Mouse (Mus musculus) naive thymus-derived CD4-positive, alpha-beta T cell, adult 2 months (primary cell): ENCODE measurements around the gene Clk4.

Experiments
- DNase-seq: peaks from one replicate; pipeline ENCODE4 v3.0.0-alpha.2; 2011; ENCODE audit warnings: low read depth

Gene Clk4

DNA sequence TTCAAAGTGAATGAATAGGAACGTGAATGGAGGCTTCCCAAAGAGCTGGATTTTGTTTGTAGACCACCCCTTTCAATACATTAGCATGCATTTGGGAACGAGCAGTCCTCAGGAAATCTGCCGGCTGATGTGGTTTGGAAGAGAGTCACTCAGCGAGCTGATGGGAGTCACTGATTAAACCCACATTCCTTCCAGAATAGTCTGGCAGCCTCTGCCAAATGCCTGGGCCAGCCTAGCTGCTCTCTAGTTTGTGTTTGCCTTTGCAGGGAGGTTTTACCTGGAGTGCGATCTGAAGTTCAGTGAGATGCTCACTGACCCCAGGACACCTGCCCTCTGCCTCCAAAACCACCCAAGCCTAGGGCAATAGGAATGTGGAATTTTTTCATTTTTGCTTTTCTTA is 46.8 kb downstream of the Clk4 start:
- no peak for DNase-seq

DNA sequence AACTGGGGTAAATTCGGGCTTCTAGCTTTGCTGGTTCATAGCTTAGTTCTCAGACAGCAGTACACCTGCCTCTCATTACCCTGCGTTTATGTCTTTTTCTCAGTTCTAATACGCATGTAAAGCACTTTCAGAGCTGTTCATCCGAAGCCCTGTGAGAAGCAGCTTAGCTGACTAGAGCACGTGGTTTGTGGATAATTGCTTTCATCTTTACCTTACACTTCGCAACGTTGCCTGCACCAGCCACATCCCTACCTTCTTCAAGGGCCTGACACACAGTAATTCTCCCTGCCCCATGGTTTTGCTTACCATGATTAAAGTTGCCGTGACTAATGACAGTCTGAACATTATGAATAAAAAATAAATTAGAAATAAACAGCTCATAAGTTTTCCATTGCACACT is 50.3 kb downstream of the Clk4 start:
- DNase-seq = no peak

DNA sequence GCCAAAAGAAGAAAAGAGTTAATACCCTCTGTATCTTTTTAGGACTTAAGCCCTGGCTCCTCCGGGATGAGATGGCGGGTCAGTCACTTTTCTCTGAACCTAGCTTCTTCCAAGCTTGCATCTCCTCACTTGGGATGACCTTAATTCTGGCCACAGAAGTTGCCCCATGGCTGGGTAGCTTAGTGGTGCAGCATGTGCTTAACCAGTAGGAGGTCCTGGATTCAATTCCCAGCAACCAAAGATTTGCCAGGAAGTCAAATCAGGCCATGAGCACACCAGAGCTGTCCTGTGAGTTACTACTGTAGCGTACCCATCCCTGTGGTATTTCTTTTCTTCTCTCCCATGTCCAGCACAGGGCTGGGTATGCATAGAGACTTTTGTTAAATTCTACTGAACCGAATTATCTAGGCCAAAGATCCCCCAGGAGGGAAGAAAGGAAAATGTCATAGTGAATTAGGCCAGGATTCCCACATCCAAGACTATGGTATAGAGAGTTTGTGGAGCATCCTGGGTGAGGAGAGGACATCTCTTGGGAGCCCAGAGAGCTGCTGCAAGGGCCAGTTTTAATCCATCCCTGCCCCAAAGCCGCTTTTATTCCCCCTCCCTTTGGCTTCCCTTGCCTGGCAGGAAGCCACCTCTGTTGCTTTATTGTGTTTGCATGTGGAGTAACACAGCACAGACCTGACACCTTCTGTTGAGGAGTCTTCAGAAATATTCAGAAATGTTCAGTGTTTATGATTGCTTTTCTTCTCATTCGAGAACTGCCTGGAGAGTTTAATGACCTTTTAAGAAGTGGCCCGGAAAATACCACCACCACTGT is 54.7 kb downstream of the Clk4 start:
- DNase-seq = no peak

DNA sequence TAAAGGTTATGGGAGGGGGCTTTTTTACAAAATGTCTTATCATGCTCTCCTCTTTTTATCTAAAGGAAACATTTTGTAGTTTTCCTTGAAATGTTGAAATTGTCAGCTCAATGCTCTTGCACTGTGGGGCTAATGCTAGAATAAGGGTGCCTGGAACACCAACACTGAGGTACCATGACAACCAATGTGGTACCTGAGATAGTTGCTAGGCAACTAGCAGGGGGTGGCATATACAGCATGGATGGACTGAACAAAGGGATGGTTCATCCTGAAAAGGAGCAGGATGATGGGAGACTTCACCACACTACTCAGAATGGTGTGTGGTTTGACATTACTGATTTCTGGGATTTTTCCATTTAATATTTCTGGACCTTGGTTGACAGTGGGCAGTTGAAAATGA is 59.1 kb downstream of the Clk4 start:
- no peak for DNase-seq

DNA sequence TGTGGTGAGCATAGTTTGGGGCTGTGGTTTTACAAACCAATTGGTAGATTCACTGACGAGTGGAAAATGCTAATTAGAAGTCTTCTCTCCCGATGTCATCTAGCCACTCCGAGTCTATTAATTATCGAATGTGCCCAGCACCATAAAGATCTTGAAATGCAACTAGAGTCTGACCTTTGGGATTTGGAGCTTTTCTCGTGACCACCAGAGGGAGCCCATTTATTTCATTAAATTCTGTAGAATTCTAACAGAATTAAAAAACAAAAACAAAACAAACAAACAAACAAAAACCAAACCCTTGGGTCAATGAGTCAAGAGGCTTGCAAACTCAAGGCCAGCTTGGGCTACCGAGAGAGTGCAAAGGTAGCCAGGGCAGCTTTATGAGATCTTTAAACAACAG is 65.4 kb downstream of the Clk4 start:
- no peak for DNase-seq

DNA sequence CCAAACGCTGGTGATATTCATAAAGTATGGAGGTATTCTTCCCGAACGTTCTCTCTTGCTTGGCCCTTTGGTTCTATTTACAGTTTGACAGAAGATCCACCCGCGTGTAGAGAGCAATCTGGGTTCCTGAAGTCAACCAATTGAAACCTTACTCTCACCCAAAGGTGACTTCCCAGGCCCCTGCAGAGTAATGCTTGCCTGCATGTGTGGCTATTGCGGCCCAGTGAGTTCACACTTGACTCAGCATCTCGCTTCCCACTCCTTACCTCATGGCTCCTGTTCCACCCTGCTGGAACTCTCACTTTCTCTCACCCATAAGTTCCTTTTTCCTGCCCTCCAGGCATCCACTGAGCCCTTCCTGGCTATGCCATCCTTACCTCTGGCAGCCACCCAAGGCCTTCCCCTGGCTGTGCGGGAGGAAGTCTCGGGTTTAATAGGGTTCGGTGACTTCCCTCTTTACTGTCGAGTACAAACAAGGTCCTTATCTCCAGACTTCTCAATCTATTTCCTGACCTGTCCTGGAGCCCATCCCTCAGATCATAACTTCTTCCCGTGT is 66.9 kb downstream of the Clk4 start:
- DNase-seq = no peak

DNA sequence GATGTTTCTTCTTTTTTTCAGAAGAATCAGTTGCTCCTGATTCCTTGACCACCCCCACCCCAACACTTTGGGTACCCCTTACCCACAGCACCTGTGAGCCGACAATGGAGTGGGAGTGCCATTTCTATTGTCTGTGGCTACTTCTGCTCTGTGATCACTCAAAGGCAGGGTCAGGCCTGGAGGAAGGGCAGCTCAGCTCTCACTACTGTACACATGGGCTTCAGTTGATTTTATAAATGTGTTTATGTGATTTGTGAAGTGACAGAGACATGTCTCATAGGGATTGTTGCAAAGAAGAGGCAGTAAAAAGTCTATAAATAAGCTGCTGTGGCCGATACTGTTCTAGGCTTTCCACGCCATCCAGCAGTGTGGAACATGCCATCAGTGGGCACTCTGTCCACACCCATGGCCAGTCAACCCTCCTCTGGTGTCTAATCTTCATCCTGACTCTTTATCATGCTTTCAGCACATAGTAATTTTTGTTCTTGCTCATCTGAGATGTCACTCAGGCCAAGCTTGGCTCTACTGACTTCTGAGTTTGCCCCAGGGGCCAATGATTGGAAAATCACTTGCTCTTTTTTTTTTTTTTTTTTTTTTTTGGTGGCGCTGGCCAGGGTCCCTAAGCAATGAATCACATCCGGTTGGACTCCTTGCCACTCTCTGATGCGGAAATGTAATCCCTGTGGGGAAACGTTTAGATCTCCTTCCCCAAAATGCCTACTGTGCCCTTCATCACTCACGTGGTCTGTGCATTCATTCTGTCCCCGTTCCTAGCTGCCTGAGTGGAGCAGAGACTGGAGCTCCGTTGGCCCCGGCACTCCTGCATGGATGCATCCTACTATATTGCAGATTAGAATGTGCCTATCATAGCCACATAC is 68.5 kb downstream of the Clk4 start:
- DNase-seq = no peak
